Mouse (Mus musculus) brain, adult 2 months (tissue): ENCODE measurements at regions not wholly inside any gene's neighbourhood (a gene's known extent, or its start where the extent isn't known, plus 50 kb on each side); places are given as distances from the start of the nearest gene placed in this dataset.

ENCODE experiments used
- DNase-seq: peaks from one replicate; pipeline ENCODE4 v3.0.0; 2011; ENCODE audit warnings: low read depth, low spot score

DNA sequence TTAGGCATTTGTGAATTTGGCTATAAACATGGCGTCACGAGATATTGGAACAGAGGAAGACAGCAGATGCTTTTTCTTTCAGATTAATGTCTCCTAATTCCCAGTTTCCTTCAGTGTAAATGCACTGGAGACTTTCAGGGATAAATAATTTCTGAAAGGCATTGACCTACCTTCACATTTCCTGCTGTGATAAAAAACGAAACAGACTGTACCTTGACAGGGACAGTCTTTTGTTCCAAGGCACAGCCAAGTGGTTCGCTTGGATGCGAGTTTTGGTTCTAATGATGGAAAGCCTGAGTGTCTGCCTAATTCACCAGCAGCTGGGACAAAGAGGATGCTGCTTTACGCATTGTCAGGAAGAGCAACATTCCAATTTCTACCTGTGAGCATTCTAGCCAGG, 485.8 kb downstream of the Epha4 start:
- peak; percentile 66 for DNase-seq

DNA sequence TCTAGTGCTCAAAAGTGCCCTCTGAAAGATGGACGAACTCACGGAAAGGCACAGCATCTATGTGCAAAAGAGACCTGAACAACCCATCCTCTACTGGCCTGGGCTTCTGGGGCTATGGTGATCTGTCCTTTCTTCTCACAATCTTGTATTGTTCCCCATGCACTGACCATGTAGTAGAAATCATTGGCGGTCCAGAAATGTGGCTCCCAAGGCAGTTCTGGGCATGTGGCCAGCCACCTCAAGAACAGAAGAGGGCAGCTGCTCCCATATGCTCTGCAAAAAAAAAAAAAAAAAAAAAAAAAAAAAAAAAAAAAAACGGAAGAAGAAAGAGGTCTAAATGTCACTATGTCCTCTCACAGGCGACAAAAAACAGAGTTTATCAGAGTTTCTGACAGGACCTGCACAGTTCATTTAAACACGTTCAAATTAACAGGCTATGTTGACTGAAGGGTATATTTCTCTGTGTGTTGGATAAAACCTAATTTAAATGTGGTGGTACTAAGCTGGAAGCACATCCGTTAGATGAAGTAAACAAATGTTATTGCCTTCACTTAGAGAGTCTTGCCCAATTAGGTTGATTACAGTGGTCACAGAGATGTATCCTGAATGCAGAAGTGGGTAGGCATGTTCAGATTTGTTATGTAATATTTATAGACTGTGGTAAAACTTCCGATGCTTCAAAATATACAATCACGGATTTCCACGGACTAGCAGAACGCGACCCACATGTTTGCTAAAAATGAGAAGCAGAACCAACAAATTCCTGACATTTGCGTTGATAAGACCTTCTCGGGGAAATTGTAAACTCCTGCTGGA, 470.9 kb downstream of the Epha4 start:
- peak; percentile 88 for DNase-seq

DNA sequence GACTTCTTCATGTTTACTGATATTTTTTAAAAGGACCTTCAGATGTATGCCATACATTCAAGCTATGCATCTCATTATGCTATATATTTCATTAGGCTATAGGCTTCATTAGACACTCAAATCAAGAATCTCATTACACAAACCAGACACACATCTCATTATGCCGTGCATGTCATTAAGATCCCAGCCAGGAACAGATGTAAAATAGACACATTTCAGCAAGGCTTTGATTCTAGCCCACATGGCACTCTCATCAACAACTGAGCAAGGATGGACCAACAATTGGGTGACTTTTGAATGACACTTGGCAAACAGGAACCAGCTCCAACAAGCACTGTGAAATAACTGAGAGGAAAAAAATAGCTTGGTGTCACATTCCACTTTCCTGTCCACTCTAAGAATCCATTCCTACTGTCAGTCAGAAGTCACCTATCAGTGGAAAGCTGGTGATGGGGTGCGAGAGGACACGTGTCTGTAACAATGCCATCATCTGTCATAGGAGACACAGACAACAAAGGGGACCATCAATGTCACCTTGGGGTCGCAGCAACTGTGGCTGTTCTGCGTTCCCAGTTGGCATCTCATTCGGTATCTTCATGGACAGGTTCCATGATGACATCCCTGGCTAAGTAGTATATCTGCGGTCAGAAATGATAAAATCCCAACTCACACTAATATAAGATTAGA, 466.0 kb downstream of the Epha4 start:
- DNase-seq, result no peak

DNA sequence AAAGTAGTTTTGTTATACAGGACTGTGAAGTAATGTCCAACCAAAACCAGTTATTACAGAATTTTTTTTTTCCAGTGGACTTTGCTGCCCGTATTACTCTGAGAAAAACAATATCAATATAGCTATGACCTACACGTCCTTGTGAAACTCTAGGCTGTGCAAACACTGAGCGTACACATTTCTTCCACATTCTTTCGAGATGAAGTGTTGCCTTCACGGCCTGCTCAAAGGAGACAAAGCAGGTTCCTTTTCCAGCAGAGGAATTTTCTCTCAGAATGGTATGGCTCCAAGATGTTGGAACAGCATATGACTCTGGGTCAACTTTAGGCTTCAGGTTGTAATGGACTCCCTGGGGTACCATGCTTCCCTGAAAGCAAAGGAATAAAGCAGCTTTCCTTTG, 463.6 kb downstream of the Epha4 start:
- no peak for DNase-seq

DNA sequence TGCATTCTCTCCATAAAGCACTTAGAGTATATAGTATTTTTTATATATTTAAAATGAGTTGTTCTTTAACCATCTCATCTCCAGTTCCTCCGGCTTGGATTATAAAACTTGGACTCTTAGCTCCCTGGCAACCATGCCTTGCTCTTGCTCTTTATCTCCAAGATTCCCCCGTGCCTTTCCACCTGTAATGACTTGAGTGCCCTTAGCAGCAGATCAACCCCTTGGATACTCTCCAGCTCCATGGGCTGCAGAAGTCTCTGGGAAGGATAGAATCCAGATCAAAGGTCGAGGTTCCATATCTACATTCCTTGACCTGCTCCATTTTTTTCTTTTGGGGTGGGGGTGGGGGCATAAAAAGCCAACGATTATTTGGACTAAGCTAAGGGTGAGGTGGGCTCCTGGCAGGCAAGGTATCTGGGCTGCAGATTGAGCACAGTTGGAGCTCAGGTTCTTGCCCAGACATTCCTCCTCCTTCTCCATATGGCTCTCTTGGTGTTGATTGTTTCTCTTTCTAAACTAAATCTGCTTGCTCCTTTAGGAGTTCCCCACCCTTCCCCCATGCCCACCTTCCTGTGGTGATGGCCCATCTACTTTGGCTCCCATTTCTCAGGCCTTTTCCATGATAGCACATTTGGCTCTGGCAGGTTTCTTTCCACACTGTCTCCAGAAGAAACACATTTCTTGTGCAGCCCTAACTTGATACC, 460.9 kb downstream of the Epha4 start:
- DNase-seq, result peak; percentile 95

DNA sequence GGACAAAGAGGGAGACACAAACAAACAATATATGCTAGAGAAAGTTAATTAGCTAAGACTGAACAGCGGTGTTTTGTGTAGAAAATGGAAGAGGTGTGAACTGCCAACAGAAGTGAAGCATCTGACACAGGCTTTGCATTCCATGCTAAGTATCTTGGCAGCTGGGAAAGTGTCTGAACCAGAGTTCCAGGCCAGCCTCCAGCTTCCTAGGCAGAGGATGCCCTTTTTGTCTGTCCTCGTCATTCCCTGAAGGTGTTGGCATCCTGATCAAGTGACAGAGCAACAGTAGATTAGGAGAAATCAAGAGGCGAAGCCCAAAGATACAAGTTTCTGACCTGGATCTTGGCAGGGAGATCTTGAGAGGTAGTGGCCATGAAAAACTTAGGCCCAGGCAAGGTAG, 452.4 kb downstream of the Epha4 start:
- no peak for DNase-seq

DNA sequence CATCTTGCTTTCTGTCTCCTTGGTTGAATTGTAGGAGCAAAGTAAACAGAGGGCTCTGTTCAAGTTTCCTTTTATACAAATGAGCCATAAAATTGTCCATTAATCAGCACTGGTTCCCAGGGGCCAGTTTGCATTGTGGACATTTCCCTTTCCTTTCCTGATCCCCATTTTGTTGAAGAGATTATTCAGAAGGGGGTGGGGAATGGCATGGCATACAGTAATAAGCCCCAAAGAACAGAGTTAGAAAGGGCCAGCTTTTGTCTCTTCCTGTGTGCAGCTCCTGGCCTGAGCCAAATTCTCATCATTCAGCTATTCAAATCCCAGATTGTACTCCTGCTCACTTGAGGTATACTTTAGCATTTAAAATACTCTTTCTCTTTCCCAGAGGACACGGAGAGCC, 441.8 kb downstream of the Epha4 start:
- no peak for DNase-seq

DNA sequence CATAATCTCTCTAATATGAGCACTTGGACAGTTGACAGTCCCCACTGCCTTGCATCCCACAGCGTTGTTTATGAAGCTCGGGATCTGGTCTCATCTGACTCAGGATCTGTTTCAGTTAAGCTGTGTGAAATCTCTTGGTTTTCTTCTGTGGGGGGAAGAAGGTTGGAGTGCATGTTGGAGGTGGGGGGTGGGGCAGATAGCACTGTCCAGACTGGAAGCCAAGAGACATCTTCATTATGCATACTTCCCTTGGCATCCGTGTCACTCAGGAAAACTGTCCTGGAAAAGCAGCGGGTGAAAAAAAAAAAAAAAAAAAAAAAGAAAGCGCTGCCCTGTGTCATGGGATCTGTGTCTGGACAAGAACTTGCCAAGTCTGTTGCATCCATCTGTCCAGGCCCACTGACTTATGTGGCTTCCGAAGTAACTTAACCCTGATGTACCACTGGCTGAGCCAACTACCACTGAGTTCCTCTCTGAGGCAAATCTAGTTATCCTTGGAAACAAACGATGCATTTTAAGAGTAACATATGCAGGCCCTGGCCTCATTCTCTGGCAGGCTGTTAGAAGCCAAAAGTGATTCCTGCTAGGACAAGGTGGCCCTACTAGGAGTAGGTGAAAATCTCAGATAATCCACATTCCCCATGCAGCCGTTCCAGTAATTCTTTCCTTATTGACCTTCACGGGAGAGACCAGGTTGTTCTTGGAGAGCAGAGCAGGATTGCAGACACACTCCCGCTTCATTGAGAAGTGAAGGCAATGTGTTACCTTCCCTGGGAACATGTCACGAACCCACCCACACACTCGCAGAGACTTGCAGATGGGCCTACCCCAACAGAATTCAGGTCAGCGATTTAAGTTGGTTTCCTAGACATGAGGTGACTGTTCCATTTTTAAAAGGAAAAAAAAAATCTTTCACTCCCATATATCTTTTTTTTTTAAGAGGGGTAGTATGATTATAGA, 439.7 kb downstream of the Epha4 start:
- peak; percentile 96 for DNase-seq

DNA sequence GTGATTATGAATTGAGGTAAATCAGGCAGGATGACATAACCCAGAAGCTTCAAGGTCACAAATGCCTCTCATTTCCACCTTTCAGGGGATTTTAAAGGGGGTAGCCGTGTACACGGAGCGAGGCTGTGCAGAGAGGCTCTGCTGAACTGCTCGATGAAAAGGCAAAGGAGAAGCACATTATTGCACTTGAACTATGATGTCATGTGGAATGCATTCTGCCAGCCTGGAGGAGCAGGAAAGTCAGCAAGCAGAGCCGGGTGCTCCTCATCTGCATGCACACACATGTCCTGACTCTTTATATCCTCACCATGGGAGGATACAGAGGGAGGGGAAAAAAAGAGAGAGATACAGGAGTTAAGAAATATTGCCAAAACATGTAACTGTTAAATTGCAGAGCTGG, 434.1 kb downstream of the Epha4 start:
- DNase-seq, result no peak

DNA sequence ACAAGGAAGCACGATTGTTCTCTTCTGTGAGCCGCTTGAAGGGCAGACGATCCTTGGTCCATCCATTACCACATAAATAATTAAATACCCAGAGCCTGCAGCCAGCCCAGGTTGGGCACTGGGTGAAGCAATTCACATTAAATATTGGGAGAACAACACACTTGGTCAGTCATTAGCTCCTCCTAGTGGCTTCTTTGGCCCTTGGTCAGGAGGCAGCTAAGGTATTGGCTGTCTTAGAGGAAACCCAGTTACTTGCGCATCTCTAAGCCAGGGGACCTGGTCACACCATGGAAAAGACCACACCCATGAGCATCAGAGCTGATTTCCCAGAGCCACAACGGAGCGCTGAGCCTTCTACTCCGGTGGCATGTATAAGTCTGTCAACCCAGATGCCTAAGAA, 433.2 kb downstream of the Epha4 start:
- DNase-seq, result peak; percentile 57

DNA sequence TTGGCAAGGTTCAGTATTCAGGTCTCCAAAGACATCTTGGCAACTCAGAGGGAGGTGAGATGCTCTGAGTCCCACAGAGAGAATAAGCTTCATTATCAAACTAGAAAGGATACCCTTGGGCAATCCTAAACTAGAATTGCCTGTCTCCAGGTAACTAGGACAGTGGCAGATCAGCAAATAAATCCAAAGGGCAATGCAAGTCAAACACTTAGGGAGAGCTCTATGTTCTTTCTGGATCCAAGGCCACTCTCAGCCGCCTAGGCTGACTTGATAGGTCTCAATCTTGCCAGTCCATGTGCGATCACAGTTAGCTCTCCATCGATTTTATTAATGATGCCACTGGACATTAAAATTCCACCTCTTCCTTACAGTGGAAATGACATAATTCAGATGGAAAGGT, 432.5 kb downstream of the Epha4 start:
- no peak for DNase-seq

DNA sequence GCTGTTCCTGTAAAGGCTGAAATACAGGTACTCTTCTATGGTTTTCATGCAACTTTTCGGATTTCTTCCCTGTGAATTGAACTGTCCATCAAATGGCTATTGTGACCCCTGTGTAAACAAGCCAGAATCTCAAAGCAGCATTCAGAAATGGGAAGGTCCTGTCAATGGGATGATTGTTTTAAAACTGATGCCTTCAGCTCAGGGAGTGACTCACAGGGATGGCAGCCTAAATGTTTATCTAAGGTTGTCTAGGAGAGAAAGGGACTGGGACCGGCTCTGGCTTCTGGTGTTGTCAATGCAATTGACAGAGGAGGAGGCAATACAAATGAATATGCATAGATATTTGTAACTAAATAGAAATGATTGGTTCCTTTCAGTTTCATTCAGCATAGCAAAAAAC, 421.3 kb downstream of the Epha4 start:
- peak; percentile 78 for DNase-seq

DNA sequence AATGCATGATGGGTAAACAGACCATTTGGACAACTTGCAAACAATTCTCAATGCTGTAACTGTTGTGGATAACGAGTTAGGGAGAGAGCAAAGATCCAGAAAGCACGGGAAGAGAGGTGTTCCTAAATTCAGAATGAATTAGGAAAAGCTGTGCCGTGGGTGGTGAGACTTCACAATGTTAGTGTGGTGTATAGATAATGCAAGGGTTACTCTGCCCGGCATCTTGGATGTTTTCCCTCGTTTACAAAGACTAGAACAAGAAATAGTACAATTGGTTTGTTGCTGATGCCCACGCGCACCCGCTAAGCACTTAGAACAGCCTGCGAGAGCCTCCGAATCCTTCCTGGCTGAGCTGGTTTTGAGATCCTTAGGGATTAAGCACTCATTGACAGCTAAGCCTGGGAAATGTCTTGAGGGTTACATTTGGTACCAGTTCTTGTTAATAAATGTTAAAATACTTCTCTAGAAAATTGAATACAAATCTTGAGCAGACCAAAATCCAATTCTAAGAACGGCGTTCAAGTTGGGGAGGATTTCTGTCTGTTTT, 413.1 kb downstream of the Epha4 start:
- peak; percentile 47 for DNase-seq

DNA sequence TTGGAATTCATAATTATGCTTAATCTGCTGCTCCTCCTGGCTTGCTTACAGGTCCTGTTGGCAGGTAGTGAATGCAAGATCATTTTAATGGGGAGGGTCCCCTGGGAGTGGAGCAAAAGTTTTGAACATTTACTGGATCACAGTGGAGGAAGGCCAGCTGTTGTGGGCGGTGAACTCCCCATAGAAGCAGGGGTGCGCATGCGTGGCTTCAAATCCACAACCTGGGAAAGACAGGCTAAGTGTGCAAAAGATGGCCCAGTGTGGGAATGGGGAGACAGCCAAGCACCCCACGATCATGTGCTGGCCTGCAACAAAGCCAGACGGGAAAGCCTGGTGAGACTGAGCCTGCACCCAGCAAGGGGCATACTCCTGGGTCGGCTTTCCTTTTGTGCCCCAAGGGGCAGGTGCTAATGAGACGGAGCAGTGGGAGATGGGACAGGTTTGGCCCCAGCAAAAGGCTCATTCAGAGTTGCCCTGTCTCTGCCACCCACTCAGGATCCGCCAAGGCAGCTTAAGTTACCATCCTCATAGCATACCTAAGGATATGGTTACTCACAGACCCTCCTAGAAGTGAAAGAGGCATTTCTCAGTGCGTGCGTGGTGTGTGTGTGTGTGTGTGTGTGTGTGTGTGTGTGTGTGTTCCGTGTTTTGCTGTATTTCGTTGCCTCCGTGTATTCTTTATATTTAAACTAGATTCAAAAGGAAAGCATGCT, 412.3 kb downstream of the Epha4 start:
- DNase-seq, result no peak

DNA sequence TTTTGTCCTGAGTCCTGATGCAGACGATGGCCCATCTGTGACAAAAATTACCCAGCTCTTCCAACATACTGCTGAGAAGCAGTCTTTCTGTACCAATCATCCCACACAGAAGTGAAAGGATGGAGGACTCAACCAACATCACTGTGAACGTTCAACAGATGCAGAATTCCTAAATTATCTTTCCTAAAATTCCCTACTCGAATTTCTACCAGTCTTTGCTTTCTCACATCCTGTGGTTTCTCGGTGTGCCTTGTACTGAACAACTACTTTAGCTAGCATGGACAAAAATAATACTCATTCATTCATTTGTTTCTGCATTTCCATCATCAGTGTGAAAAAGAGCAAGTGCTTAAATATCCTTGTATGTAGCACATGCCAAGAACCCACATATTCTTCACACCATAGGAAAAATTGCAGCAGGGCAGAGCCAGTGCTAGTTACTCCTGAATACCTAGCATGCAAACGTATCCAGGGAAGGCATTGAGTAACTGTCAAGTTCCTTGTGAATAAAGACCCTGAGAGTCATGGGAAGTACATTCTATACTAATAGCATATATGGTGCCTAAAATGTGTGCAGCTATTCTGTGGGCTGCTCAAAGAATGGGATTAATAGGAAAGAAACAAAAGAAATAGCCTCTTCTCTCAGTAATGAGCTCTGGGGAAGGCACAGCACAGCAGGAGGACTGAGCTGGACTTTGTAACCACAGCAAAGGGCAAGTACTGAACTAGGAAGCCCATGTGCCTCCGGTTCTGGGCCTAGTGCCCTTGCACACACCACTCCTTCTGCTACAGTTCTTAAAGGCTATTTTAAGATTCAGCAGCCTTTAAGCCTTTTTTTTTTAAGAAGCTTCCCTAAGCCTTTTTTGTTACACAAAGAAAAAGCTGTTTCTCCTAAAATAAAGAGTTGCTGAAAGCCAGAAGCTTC, 404.8 kb downstream of the Epha4 start:
- DNase-seq, result peak; percentile 73

DNA sequence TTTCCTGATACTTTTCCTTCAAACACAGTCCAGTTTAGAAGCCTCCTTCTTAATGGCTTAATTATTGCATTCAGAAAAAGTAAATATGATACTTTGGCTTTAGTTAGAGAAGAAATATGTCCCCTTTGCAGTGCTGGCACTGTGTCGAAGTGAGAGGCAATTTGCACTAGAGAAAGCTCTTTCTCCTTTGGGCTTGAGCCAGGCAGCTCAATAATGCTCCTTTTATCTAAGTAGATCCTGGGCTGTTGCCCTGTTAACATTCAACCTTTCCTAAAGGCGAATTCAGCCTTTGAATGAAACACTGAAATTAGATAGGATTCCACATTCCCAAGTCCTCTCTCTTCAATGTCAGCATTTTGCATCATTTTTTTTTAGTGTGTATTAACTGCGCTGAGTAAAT, 386.5 kb downstream of the Epha4 start:
- peak; percentile 50 for DNase-seq

DNA sequence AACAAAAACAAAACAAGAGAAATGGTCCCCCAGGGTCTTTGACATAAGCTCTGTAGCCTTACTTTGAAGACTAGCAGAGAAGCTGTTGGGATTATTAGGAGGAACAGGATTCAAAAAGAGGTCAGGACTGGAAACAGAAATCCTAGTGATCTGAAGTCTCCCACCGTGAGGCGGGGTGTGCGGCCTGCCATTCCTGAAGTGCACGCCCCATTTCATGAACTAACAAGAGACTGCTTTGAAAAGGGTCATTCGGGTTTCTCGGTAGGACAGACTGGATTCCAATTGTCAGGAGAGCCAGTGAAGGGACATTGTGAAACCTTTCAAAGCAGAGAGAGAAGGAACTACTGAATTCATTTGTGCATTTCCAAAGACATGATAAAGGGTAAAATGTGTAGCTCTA, 377.2 kb downstream of the Epha4 start:
- DNase-seq, result no peak

DNA sequence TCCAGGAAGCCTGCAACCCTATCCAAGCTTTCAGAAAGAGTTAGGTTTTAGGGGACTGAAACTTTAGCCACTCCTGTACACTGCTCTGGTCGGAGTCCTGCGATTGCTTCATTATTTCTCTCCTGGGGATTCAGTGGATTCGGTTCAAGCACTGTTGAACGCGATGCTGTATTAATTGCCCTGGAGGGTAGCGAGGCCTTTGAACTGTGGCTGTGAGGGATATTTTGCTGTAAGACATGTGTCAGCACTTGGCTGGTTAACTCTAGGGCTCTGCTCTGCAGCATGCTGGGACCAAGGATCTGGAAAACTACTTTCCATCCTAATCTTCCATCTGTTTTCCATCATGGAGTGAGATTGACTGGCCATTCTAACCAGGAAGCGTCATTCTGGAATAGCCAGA, 374.0 kb downstream of the Epha4 start:
- no peak for DNase-seq

DNA sequence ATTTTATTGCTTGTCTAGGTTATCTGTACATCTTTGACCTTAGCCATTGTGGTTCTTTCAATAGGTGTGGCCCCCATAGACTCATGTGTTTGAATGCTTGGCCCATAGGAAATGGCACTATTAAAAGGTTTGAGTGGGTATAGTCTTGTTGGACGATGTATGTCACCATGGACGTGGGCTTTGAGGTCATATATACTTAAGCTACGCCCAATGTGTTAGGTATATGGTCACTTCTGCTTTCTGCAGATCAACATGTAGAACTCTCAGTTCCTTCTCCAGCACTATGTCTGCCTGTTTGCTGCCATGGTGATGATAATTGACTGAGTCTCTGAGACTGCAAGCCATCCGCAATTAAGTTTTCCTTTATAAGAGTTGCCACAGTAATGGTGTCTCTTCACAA, 366.8 kb downstream of the Epha4 start:
- DNase-seq, result no peak
